Mouse (Mus musculus): ENCODE measurements around the gene Smg8.
"Not testable (repeated sequence)": the region's sequence is repeated elsewhere in the genome, so short reads cannot be mapped to it uniquely, and the experiment has no call there.

The Smg8 gene

GRCm38 (mm10) chr11:87086290-87086984 is at the start of gene Smg8:
Gene Smg8, minus strand, starts transcription at chr11:87086774.
- DNase-seq, result peak; percentile 79

GRCm38 (mm10) chr11:87136233-87136632 is 49.7 kb upstream of the Smg8 start:
- DNase-seq, result no peak

GRCm38 (mm10) chr11:87126824-87127816 is 40.5 kb upstream of the Smg8 start, which contains the start of gene Trim37:
Gene Trim37, plus strand, starts transcription at chr11:87127077.
- peak; percentile 86 for DNase-seq

- DNase-seq, result no peak
These were observed 39.8 kb upstream of the Smg8 start for GRCm38 (mm10) chr11:87126281-87126823.

- no peak for DNase-seq
These were observed 39.0 kb upstream of the Smg8 start for GRCm38 (mm10) chr11:87125562-87125961.

- no peak for DNase-seq
These were observed 35.3 kb upstream of the Smg8 start for GRCm38 (mm10) chr11:87121864-87122263.

- no peak for DNase-seq
These were observed 23.8 kb upstream of the Smg8 start for GRCm38 (mm10) chr11:87110172-87110909.

GRCm38 (mm10) chr11:87109519-87110171 is 23.1 kb upstream of the Smg8 start:
- peak; percentile 61 for DNase-seq

- DNase-seq, result peak; percentile 93
These were observed 22.4 kb upstream of the Smg8 start, which contains the start of gene Ska2 for GRCm38 (mm10) chr11:87108755-87109518. Gene Ska2, plus strand, starts transcription at chr11:87109234.

- no peak for DNase-seq
These were observed 21.8 kb upstream of the Smg8 start, which contains the start of gene Prr11 for GRCm38 (mm10) chr11:87108409-87108754. Gene Prr11, minus strand, starts transcription at chr11:87108708.

- DNase-seq, result no peak
These were observed 568 bp upstream of the Smg8 start for GRCm38 (mm10) chr11:87087142-87087541.

GRCm38 (mm10) chr11:87085461-87085860 is 1.1 kb downstream of the Smg8 start:
- no peak for DNase-seq

GRCm38 (mm10) chr11:87083712-87084111 is 2.9 kb downstream of the Smg8 start:
- no peak for DNase-seq

GRCm38 (mm10) chr11:87073866-87074440 is 12.6 kb downstream of the Smg8 start, which contains the start of gene Gdpd1:
Gene Gdpd1, minus strand, starts transcription at chr11:87074062.
- peak; percentile 95 for DNase-seq

GRCm38 (mm10) chr11:87073343-87073865 is 13.2 kb downstream of the Smg8 start:
- DNase-seq, result peak; percentile 59

GRCm38 (mm10) chr11:87062087-87062486 is 24.5 kb downstream of the Smg8 start:
- DNase-seq, result no peak

GRCm38 (mm10) chr11:87060410-87060809 is 26.2 kb downstream of the Smg8 start:
- DNase-seq, result no peak

GRCm38 (mm10) chr11:87056286-87056685 is 30.3 kb downstream of the Smg8 start:
- no peak for DNase-seq

- DNase-seq, result not testable (repeated sequence)
These were observed 37.7 kb downstream of the Smg8 start for GRCm38 (mm10) chr11:87048900-87049299.

GRCm38 (mm10) chr11:87046968-87047367 is 39.6 kb downstream of the Smg8 start:
- DNase-seq, result no peak

Measured in thymus, postnatal 4 days (tissue).